Mouse (Mus musculus) heart, adult 2 months (tissue): ENCODE data around the gene D3Ertd254e. TPM values are rescaled to one million over a fixed set of nuclear protein-coding genes. Genes with fewer than 3 reads are reported as not detected.
A peak's percentile ranks its signal among the peaks of the same experiment; 100 is the strongest.

Source experiments
- DNase-seq, 2 experiments: peaks; one replicate each; pipeline ENCODE4 v3.0.0; 2021
- H3K27ac ChIP-seq: fragments of 200-600 bp; 2 replicates; pipeline ENCODE4 v1.8.1; 2022
- H3K27me3 ChIP-seq: fragments of 200-500 bp; 2 replicates; pipeline ENCODE4 v1.6.1; 2012; ENCODE audit warnings: mild to moderate bottlenecking, low read length, inconsistent platforms, mixed read lengths; ENCODE audit not compliant: control insufficient read depth, insufficient read depth
- H3K36me3 ChIP-seq: fragments of 200-500 bp; 2 replicates; pipeline ENCODE4 v1.6.1; 2012; ENCODE audit warnings: low read length, inconsistent platforms; ENCODE audit not compliant: control insufficient read depth, insufficient read depth
- H3K4me1 ChIP-seq: fragments of 200-500 bp; 2 replicates; pipeline ENCODE4 v1.6.1; 2011; ENCODE audit warnings: low read length; ENCODE audit not compliant: control insufficient read depth, insufficient read depth
- H3K4me3 ChIP-seq: fragments of 200-600 bp; 2 replicates; pipeline ENCODE4 v1.8.1; 2022
- H3K79me2 ChIP-seq: fragments of 200-500 bp; replicated peaks from 2 replicates; pipeline ENCODE4 v1.6.1; 2012; ENCODE audit warnings: mild to moderate bottlenecking, inconsistent platforms, low read length, moderate library complexity, mixed read lengths; ENCODE audit not compliant: control insufficient read depth, insufficient read depth
- H3K9ac ChIP-seq: fragments of 200-500 bp; 2 replicates; pipeline ENCODE4 v1.6.1; 2012; ENCODE audit warnings: low read depth, mild to moderate bottlenecking, control low read depth, inconsistent platforms, low read length, mixed read lengths
- CTCF ChIP-seq: fragments of 200-600 bp; IDR thresholded peaks from 2 replicates; pipeline ENCODE4 v1.8.1; 2022; ENCODE audit warnings: antibody characterized with exemption, mild to moderate bottlenecking, moderate library complexity
- EP300 ChIP-seq: fragments of 200-500 bp; IDR thresholded peaks from 2 replicates; pipeline ENCODE4 v1.6.1; 2011; ENCODE audit warnings: low read depth, low read length, control low read depth; ENCODE audit not compliant: insufficient read depth
- POLR2A ChIP-seq: fragments of 200-500 bp; IDR thresholded peaks from 2 replicates; pipeline ENCODE4 v1.6.1; 2011; ENCODE audit warnings: mild to moderate bottlenecking, low read depth, low read length, control low read depth; ENCODE audit not compliant: insufficient read depth
- WGBS: fragments of 180-500 bp; shearing (Covaris S2); methylation state at CpG from one replicate; pipeline ENCODE4 v1.1.7; 2018; 5-methylcytosine and 5-hydroxymethylcytosine counted together
- intact Hi-C: fragments of 180-260 bp; cut with DNase I; formaldehyde crosslinking; loops from one replicate; pipeline ENCODE4 v1.15.1; 2025
- polyA plus RNA-seq: library from polyadenylated mRNA; depleted of rRNA; stranded (reverse); fragments of >200 nt; gene quantifications from 2 replicates; pipeline ENCODE4 v1.2.3, GENCODE M21; 2012
- total RNA-seq, 2 experiments: library from RNA; stranded (reverse); gene quantifications; 2 replicates each; pipeline ENCODE4 v1.2.3; 2021

The D3Ertd254e gene
- total and polyA plus RNA-seq, 3 experiments = 0.96 to 3.7 (median 3.4) TPM

DNA sequence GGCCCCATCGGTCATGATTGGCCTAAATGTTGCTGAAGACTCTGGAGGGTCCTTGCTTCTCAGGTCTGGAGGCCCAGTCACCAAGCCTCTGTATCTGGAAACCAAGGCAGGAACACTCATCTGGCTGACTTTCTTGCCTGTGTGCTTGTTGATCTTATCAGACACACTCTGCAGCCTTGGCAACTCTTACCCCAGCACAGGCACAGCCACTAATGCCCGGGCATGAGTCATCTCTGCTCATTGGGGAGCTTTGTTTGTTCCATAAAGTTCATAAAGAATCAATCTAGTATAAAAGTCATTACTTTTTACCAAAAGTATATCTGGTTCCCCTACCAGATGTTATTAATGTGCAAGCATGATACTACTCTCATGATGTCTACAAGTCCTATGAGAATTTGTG, 22.9 kb downstream of the D3Ertd254e start:
- H3K27me3 ChIP-seq = no peaks in the 10 kb centered on the region
- intact Hi-C loops = no loop called here
- no peaks in the 10 kb centered on the region for H3K36me3 ChIP-seq
- H3K4me3 ChIP-seq = no peak overlapping the region
- 70% methylated on average over 2 of the region's 2 CpGs for WGBS
- DNase-seq = no peak
- H3K9ac ChIP-seq = no peak overlapping the region
- H3K27ac ChIP-seq = no peak overlapping the region
- TF ChIP-seq CTCF (no peak), EP300 (no peak), POLR2A (no peak)
- no peaks in the 10 kb centered on the region for H3K4me1 ChIP-seq
- H3K79me2 ChIP-seq = no peaks in the 10 kb centered on the region

GRCm38 (mm10) chr3:36181519-36181918, 30.7 kb downstream of the D3Ertd254e start:
- no peak overlapping the region for H3K4me3 ChIP-seq
- H3K27me3 ChIP-seq = no peaks in the 10 kb centered on the region
- no peak overlapping the region for H3K27ac ChIP-seq
- no peaks in the 10 kb centered on the region for H3K79me2 ChIP-seq
- no peak overlapping the region for H3K9ac ChIP-seq
- intact Hi-C loops = loop anchor here (1.0 kb wide), 1 partner anchor 314 kb away; no protein-coding TSS in a partner anchor
- TF ChIP-seq POLR2A = no peak
- TF ChIP-seq EP300 = no peak
- TF ChIP-seq CTCF = peak; percentile 73
- DNase-seq = peak; percentile 24 to 30
- H3K36me3 ChIP-seq = no peaks in the 10 kb centered on the region
- WGBS = 7% methylated on average over 4 of the region's 4 CpGs
- no peaks in the 10 kb centered on the region for H3K4me1 ChIP-seq

DNA sequence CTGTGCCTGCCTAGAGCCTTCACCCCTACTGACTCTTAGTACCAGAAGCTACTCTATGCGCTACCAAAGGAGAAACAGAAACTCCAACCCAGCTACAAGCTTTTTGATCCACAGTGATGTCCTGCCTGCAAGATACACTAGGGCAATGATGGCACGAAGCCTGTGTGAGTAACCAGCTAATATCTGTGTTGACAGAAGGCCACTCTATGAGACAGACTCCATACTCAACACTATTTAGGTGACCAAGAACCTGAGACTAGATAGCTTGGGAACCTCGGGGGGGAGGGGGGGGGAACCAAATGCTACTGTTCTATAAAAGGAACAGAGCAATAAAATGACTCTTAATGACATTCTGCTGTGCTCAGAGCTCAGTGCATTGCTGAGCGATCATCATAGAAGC, 35.7 kb downstream of the D3Ertd254e start:
- H3K27ac ChIP-seq = no peak overlapping the region
- intact Hi-C loops = no loop called here
- 54% methylated on average over 4 of the region's 4 CpGs for WGBS
- no peaks in the 10 kb centered on the region for H3K79me2 ChIP-seq
- H3K36me3 ChIP-seq = no peaks in the 10 kb centered on the region
- no peaks in the 10 kb centered on the region for H3K4me1 ChIP-seq
- no peaks in the 10 kb centered on the region for H3K27me3 ChIP-seq
- H3K4me3 ChIP-seq = no peak overlapping the region
- no peak for TF ChIP-seq POLR2A
- no peak overlapping the region for H3K9ac ChIP-seq
- no peak for DNase-seq

GRCm38 (mm10) chr3:36189243-36189642, 38.4 kb downstream of the D3Ertd254e start:
- Histone ChIP-seq H3K36me3 (no peaks in the 10 kb centered on the region), H3K4me3 (no peak overlapping the region), H3K27ac (no peak overlapping the region), H3K9ac (no peak overlapping the region), H3K4me1 (no peaks in the 10 kb centered on the region), H3K27me3 (no peaks in the 10 kb centered on the region), H3K79me2 (no peaks in the 10 kb centered on the region)
- TF ChIP-seq CTCF = no peak
- no peak for TF ChIP-seq EP300
- no peak for TF ChIP-seq POLR2A
- 83% methylated on average over 8 of the region's 8 CpGs for WGBS
- intact Hi-C loops = no loop called here
- DNase-seq = no peak

DNA sequence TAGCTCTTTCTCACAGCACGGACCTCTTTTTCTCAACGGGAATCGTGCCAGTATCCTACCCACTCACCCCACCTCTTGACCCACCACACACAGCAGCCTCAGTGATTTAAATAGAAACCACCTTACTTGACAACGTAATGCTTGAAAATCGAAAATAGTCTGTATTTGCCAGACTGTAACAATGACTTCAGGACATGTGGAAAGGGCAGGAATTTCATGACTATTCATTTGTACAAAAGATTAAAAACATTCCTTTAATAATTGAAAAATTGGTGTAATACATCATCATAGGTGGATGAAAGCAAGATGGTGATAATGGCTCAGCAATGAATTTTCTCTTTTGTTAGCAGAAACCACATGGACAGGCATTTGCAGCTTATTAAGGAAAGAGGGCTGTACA, 50.3 kb downstream of the D3Ertd254e start:
- Histone ChIP-seq H3K4me3 (no peak overlapping the region), H3K27me3 (no peaks in the 10 kb centered on the region), H3K9ac (no peak overlapping the region), H3K36me3 (no peaks in the 10 kb centered on the region), H3K27ac (no peak overlapping the region), H3K4me1 (no peaks in the 10 kb centered on the region), H3K79me2 (no peaks in the 10 kb centered on the region)
- TF ChIP-seq CTCF = no peak
- no peak for TF ChIP-seq POLR2A
- TF ChIP-seq EP300 = no peak
- no peak for DNase-seq
- WGBS = 61% methylated on average over 5 of the region's 5 CpGs
- intact Hi-C loops = no loop called here

DNA sequence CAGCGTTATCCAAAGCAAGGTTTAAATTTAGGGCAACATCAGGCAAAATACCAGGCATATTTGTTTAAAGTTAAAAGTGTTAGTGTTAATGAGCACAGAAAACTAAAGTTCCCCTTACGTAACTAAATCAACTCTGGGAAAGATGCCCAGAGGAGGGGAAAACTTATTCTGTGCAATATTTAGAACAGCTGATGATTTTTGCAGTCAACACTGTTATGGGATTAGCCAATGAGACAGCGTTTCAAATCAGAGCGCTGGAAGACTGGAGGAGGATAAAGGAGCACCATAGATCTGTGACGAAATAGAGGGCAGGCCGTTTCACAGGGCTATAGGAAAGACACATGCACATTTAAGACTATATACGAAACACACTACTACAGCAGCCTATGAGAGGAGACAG, 52.1 kb downstream of the D3Ertd254e start:
- no peak for DNase-seq
- H3K36me3 ChIP-seq = no peaks in the 10 kb centered on the region
- no peak overlapping the region for H3K9ac ChIP-seq
- WGBS = 46% methylated on average over 7 of the region's 7 CpGs
- no peaks in the 10 kb centered on the region for H3K79me2 ChIP-seq
- no peak overlapping the region for H3K27ac ChIP-seq
- no peaks in the 10 kb centered on the region for H3K4me1 ChIP-seq
- TF ChIP-seq POLR2A (no peak), EP300 (no peak), CTCF (no peak)
- no peaks in the 10 kb centered on the region for H3K27me3 ChIP-seq
- H3K4me3 ChIP-seq = no peak overlapping the region
- intact Hi-C loops = no loop called here
